Mouse (Mus musculus) layer of hippocampus, adult 2 months (tissue): ENCODE measurements around the gene Amotl2. TPM values are rescaled to one million over a fixed set of nuclear protein-coding genes. Genes with fewer than 3 reads are reported as not detected.

ENCODE experiments used
- DNase-seq, 2 experiments: peaks; one replicate each; pipeline ENCODE4 v3.0.0; 2022; ENCODE audit warnings: low spot score in 2 of 2
- H3K27ac ChIP-seq: fragments of 200-600 bp; 2 replicates; pipeline ENCODE4 v1.8.1; 2022
- H3K4me3 ChIP-seq: fragments of 200-600 bp; 2 replicates; pipeline ENCODE4 v1.8.1; 2022; ENCODE audit warnings: mild to moderate bottlenecking
- CTCF ChIP-seq: fragments of 200-600 bp; conservative IDR thresholded peaks from 2 replicates; pipeline ENCODE4 v1.8.1; 2022; ENCODE audit warnings: antibody characterized with exemption, mild to moderate bottlenecking, moderate library complexity
- total RNA-seq, 2 experiments: library from RNA; stranded (reverse); gene quantifications; 2 replicates each; pipeline ENCODE4 v1.2.3; 2021

Amotl2 gene
- total RNA-seq, 2 experiments from 2014 or later, result 16.0 to 18.1 TPM

GRCm38 (mm10) chr9:102731574-102732175 is 15.2 kb downstream of the Amotl2 start:
- Histone ChIP-seq H3K27ac (no peak overlapping the region), H3K4me3 (no peak overlapping the region)
- no peak for DNase-seq
- TF ChIP-seq CTCF, result no peak

GRCm38 (mm10) chr9:102732326-102732865 is 15.9 kb downstream of the Amotl2 start:
- Histone ChIP-seq H3K27ac (peak overlapping the region; percentile 53; the same call in 1 of the 2 replicates), H3K4me3 (no peak overlapping the region)
- no peak for DNase-seq
- TF ChIP-seq CTCF, result no peak

GRCm38 (mm10) chr9:102733459-102733858 is 17.0 kb downstream of the Amotl2 start:
- no peak for TF ChIP-seq CTCF
- no peak overlapping the region for H3K4me3 ChIP-seq
- no peak for DNase-seq
- H3K27ac ChIP-seq, result no peak overlapping the region

GRCm38 (mm10) chr9:102733999-102734738 is 17.7 kb downstream of the Amotl2 start:
- H3K4me3 ChIP-seq, result no peak overlapping the region
- no peak for DNase-seq
- H3K27ac ChIP-seq, result no peak overlapping the region
- no peak for TF ChIP-seq CTCF

GRCm38 (mm10) chr9:102734739-102735075 is 18.2 kb downstream of the Amotl2 start:
- H3K27ac ChIP-seq, result no peak overlapping the region
- no peak for DNase-seq
- TF ChIP-seq CTCF, result no peak
- no peak overlapping the region for H3K4me3 ChIP-seq

- H3K27ac ChIP-seq, result no peak overlapping the region
- no peak for DNase-seq
- no peak for TF ChIP-seq CTCF
- H3K4me3 ChIP-seq, result no peak overlapping the region
Measured at GRCm38 (mm10) chr9:102735231-102735630, 18.8 kb downstream of the Amotl2 start.

- no peak for DNase-seq
- no peak overlapping the region for H3K27ac ChIP-seq
- no peak overlapping the region for H3K4me3 ChIP-seq
- TF ChIP-seq CTCF, result no peak
Measured at GRCm38 (mm10) chr9:102735996-102736395, 19.5 kb downstream of the Amotl2 start.

GRCm38 (mm10) chr9:102737405-102737804 is 20.9 kb downstream of the Amotl2 start:
- no peak overlapping the region for H3K4me3 ChIP-seq
- DNase-seq, result no peak
- no peak overlapping the region for H3K27ac ChIP-seq
- TF ChIP-seq CTCF, result no peak

GRCm38 (mm10) chr9:102746753-102747152 is 30.3 kb downstream of the Amotl2 start:
- no peak overlapping the region for H3K27ac ChIP-seq
- no peak for TF ChIP-seq CTCF
- no peak for DNase-seq
- H3K4me3 ChIP-seq, result no peak overlapping the region

- no peak for DNase-seq
- no peak overlapping the region for H3K27ac ChIP-seq
- no peak for TF ChIP-seq CTCF
- H3K4me3 ChIP-seq, result no peak overlapping the region
Measured at GRCm38 (mm10) chr9:102747902-102748301, 31.4 kb downstream of the Amotl2 start.

- TF ChIP-seq CTCF, result no peak
- DNase-seq, result no peak
- H3K27ac ChIP-seq, result no peak overlapping the region
- H3K4me3 ChIP-seq, result no peak overlapping the region
Measured at GRCm38 (mm10) chr9:102749216-102749615, 32.7 kb downstream of the Amotl2 start.

GRCm38 (mm10) chr9:102751632-102752303 is 35.3 kb downstream of the Amotl2 start:
- DNase-seq, result no peak
- Histone ChIP-seq H3K4me3 (no peak overlapping the region), H3K27ac (no peak overlapping the region)
- no peak for TF ChIP-seq CTCF

- no peak for DNase-seq
- H3K4me3 ChIP-seq, result no peak overlapping the region
- no peak for TF ChIP-seq CTCF
- no peak overlapping the region for H3K27ac ChIP-seq
Measured at GRCm38 (mm10) chr9:102753299-102753698, 36.8 kb downstream of the Amotl2 start.
